Mouse (Mus musculus): ENCODE measurements around the gene Por.

Por gene

GRCm38 (mm10) chr5:135697711-135698111 lies 27.9 kb downstream of the Por start:
- in situ Hi-C loops (cut with MboI, MseI), result no loop called here

GRCm38 (mm10) chr5:135701601-135702000 lies 31.8 kb downstream of the Por start:
- in situ Hi-C loops (cut with MboI, MseI), result no loop called here

GRCm38 (mm10) chr5:135702190-135702589 lies 32.4 kb downstream of the Por start:
- in situ Hi-C loops (cut with MboI, MseI), result no loop called here

GRCm38 (mm10) chr5:135702682-135703192 lies 32.9 kb downstream of the Por start:
- in situ Hi-C loops (cut with MboI, MseI), result no loop called here

GRCm38 (mm10) chr5:135703431-135703830 lies 33.6 kb downstream of the Por start:
- in situ Hi-C loops (cut with MboI, MseI), result no loop called here

GRCm38 (mm10) chr5:135705383-135705782 lies 35.5 kb downstream of the Por start:
- in situ Hi-C loops (cut with MboI, MseI), result no loop called here

GRCm38 (mm10) chr5:135707039-135707438 lies 37.2 kb downstream of the Por start:
- in situ Hi-C loops (cut with MboI, MseI), result no loop called here

GRCm38 (mm10) chr5:135707855-135708254 lies 38.0 kb downstream of the Por start:
- in situ Hi-C loops (cut with MboI, MseI), result no loop called here

- in situ Hi-C loops (cut with MboI, MseI), result no loop called here
These were observed 39.9 kb downstream of the Por start for GRCm38 (mm10) chr5:135709716-135710115.

- in situ Hi-C loops (cut with MboI, MseI), result no loop called here
These were observed 40.9 kb downstream of the Por start for GRCm38 (mm10) chr5:135710599-135711214.

GRCm38 (mm10) chr5:135711582-135712355 lies 41.9 kb downstream of the Por start:
- in situ Hi-C loops (cut with MboI, MseI), result no loop called here

GRCm38 (mm10) chr5:135712803-135713202 lies 43.0 kb downstream of the Por start:
- in situ Hi-C loops (cut with MboI, MseI), result no loop called here

GRCm38 (mm10) chr5:135713441-135714218 lies 43.8 kb downstream of the Por start:
- in situ Hi-C loops (cut with MboI, MseI), result no loop called here

- in situ Hi-C loops (cut with MboI, MseI), result no loop called here
These were observed 45.8 kb downstream of the Por start for GRCm38 (mm10) chr5:135715624-135716023.

- in situ Hi-C loops (cut with MboI, MseI), result no loop called here
These were observed 49.8 kb downstream of the Por start for GRCm38 (mm10) chr5:135719586-135720120.

- in situ Hi-C loops (cut with MboI, MseI), result no loop called here
These were observed 50.3 kb downstream of the Por start for GRCm38 (mm10) chr5:135720121-135720520.

- in situ Hi-C loops (cut with MboI, MseI), result no loop called here
These were observed 51.2 kb downstream of the Por start for GRCm38 (mm10) chr5:135721076-135721475.

- in situ Hi-C loops (cut with MboI, MseI), result no loop called here
These were observed 52.3 kb downstream of the Por start for GRCm38 (mm10) chr5:135722121-135722520.

- in situ Hi-C loops (cut with MboI, MseI), result no loop called here
These were observed 53.4 kb downstream of the Por start for GRCm38 (mm10) chr5:135723165-135723751.

GRCm38 (mm10) chr5:135724536-135725322 lies 54.9 kb downstream of the Por start:
- in situ Hi-C loops (cut with MboI, MseI), result no loop called here

GRCm38 (mm10) chr5:135725391-135725841 lies 55.6 kb downstream of the Por start:
- in situ Hi-C loops (cut with MboI, MseI), result no loop called here
